Mouse (Mus musculus): ENCODE data around the gene Celf6. TPM values are rescaled to one million over a fixed set of nuclear protein-coding genes. Genes with fewer than 3 reads are reported as not detected.
A peak's percentile ranks its signal among the peaks of the same experiment; 100 is the strongest.

Celf6 gene
- polyA plus RNA-seq, 1 experiment from 2014 or later: 14.4 TPM

GRCm38 (mm10) chr9:59649911-59650310, 72.2 kb downstream of the Celf6 start:
- H3K9me3 ChIP-seq: no peaks in the 10 kb centered on the region
- no peak overlapping the region for H3K27ac ChIP-seq
- H3K9ac ChIP-seq: no peak overlapping the region
- no peak for ATAC-seq (ENCODE audit: low FRiP score)
- H3K4me2 ChIP-seq: no peak overlapping the region
- WGBS: 95% methylated on average over 4 of the region's 4 CpGs
- H3K36me3 ChIP-seq (replicated peaks): peaks cover 39% of the 10 kb centered on the region
- H3K4me1 ChIP-seq: no peaks in the 10 kb centered on the region
- H3K27me3 ChIP-seq: no peaks in the 10 kb centered on the region
- no peak overlapping the region for H3K4me3 ChIP-seq (replicated peaks)

- Histone ChIP-seq H3K4me2 (no peak overlapping the region), H3K27me3 (no peaks in the 10 kb centered on the region), H3K9me3 (no peaks in the 10 kb centered on the region), H3K27ac (no peak overlapping the region), H3K4me1 (peaks cover 12% of the 10 kb centered on the region), H3K9ac (no peak overlapping the region), H3K4me3 (replicated peaks) (no peak overlapping the region), H3K36me3 (replicated peaks) (peaks cover 35% of the 10 kb centered on the region)
- 37% methylated on average over 3 of the region's 3 CpGs for WGBS
- no peak for ATAC-seq (ENCODE audit: low FRiP score)
Observed at GRCm38 (mm10) chr9:59653371-59653770, 75.7 kb downstream of the Celf6 start.

- H3K9ac ChIP-seq: no peak overlapping the region
- no peak overlapping the region for H3K4me3 ChIP-seq (replicated peaks)
- peaks cover 23% of the 10 kb centered on the region for H3K4me1 ChIP-seq
- 92% methylated on average over 2 of the region's 2 CpGs for WGBS
- no peak for ATAC-seq (ENCODE audit: low FRiP score)
- no peaks in the 10 kb centered on the region for H3K27me3 ChIP-seq
- H3K9me3 ChIP-seq: no peaks in the 10 kb centered on the region
- H3K27ac ChIP-seq: no peak overlapping the region
- H3K36me3 ChIP-seq (replicated peaks): peaks cover 24% of the 10 kb centered on the region
- no peak overlapping the region for H3K4me2 ChIP-seq
Observed at GRCm38 (mm10) chr9:59654450-59654983, 76.8 kb downstream of the Celf6 start.

GRCm38 (mm10) chr9:59655958-59656634, 78.4 kb downstream of the Celf6 start, which contains the start of gene Pkm:
TSS of gene Pkm (plus strand) at chr9:59656368.
- Histone ChIP-seq H3K9me3 (no peaks in the 10 kb centered on the region), H3K4me3 (replicated peaks) (peak within 1 kb of the TSS; percentile 83), H3K4me1 (peaks cover 39% of the 10 kb centered on the region), H3K4me2 (peak within 1 kb of the TSS; percentile 79), H3K36me3 (replicated peaks) (peaks cover 22% of the 10 kb centered on the region), H3K9ac (peak within 1 kb of the TSS; percentile 90), H3K27me3 (no peaks in the 10 kb centered on the region), H3K27ac (peak within 1 kb of the TSS; percentile 98)
- under 1% methylated on average over 46 of the region's 46 CpGs for WGBS
- peak; percentile 89 for ATAC-seq (ENCODE audit: low FRiP score)

Other genes with a start within 250 kb of the Celf6 start
- 25.4 and 28.7 TPM in 2 replicates for gene Bbs4, start 224.4 kb upstream of the Celf6 start, polyA plus RNA-seq (2016; fragmentation: Nextera tagmentation; extraction: Ambion mirVana)
- 20.7 and 27.1 TPM in 2 replicates for gene Arih1, start 91.3 kb upstream of the Celf6 start, polyA plus RNA-seq (2016; fragmentation: Nextera tagmentation; extraction: Ambion mirVana)
- 37.1 and 43.3 TPM in 2 replicates for gene Hexa, start 38.4 kb upstream of the Celf6 start, polyA plus RNA-seq (2016; fragmentation: Nextera tagmentation; extraction: Ambion mirVana)
- 0.15 TPM in 1 of 2 replicates, not detected in the other for gene Tmem202, start 38.1 kb upstream of the Celf6 start, polyA plus RNA-seq (2016; fragmentation: Nextera tagmentation; extraction: Ambion mirVana)
- gene Parp6, start 39.4 kb downstream of the Celf6 start, polyA plus RNA-seq (2016; fragmentation: Nextera tagmentation; extraction: Ambion mirVana): 105 and 116 TPM in 2 replicates
- gene Pkm, start 78.5 kb downstream of the Celf6 start, polyA plus RNA-seq (2016; fragmentation: Nextera tagmentation; extraction: Ambion mirVana): 1,825 and 1,829 TPM in 2 replicates
- 0.40 and 0.49 TPM in 2 replicates for gene Gramd2, start 102.2 kb downstream of the Celf6 start, polyA plus RNA-seq (2016; fragmentation: Nextera tagmentation; extraction: Ambion mirVana)
- 13.0 and 18.1 TPM in 2 replicates for gene Senp8, start 172.8 kb downstream of the Celf6 start, polyA plus RNA-seq (2016; fragmentation: Nextera tagmentation; extraction: Ambion mirVana)
- gene Myo9a, start 173.0 kb downstream of the Celf6 start, polyA plus RNA-seq (2016; fragmentation: Nextera tagmentation; extraction: Ambion mirVana): 20.9 and 22.7 TPM in 2 replicates